Mouse (Mus musculus): ENCODE measurements at regions not wholly inside any gene's neighbourhood (a gene's known extent, or its start where the extent isn't known, plus 50 kb on each side); places are given as distances from the start of the nearest gene placed in this dataset.

- no peaks in the 10 kb centered on the region for H3K36me3 ChIP-seq (ENCODE audit: control insufficient read depth, insufficient read depth, low read length, poor library complexity, severe bottlenecking)
- no peaks in the 10 kb centered on the region for H3K27me3 ChIP-seq (ENCODE audit: control insufficient read depth, insufficient read depth, low read length, poor library complexity, severe bottlenecking)
- DNase-seq (ENCODE audit: low read depth, low spot score): no peak
These were observed 174.4 kb upstream of the Tmem161b start for GRCm38 (mm10) chr13:84047736-84048135.

- no peak for DNase-seq (ENCODE audit: low read depth, low spot score)
- Histone ChIP-seq H3K36me3 (ENCODE audit: control insufficient read depth, insufficient read depth, low read length, poor library complexity, severe bottlenecking) (no peaks in the 10 kb centered on the region), H3K27me3 (ENCODE audit: control insufficient read depth, insufficient read depth, low read length, poor library complexity, severe bottlenecking) (no peaks in the 10 kb centered on the region)
These were observed 169.9 kb upstream of the Tmem161b start for GRCm38 (mm10) chr13:84052221-84052620.

- H3K27me3 ChIP-seq (ENCODE audit: control insufficient read depth, insufficient read depth, low read length, poor library complexity, severe bottlenecking): no peaks in the 10 kb centered on the region
- no peak for DNase-seq (ENCODE audit: low read depth, low spot score)
- no peaks in the 10 kb centered on the region for H3K36me3 ChIP-seq (ENCODE audit: control insufficient read depth, insufficient read depth, low read length, poor library complexity, severe bottlenecking)
These were observed 167.1 kb upstream of the Tmem161b start for GRCm38 (mm10) chr13:84054956-84055355.

- DNase-seq (ENCODE audit: low read depth, low spot score): no peak
- no peaks in the 10 kb centered on the region for H3K27me3 ChIP-seq (ENCODE audit: control insufficient read depth, insufficient read depth, low read length, poor library complexity, severe bottlenecking)
These were observed 166.5 kb upstream of the Tmem161b start for GRCm38 (mm10) chr13:84055576-84055975.

GRCm38 (mm10) chr13:84056451-84056850 is 165.6 kb upstream of the Tmem161b start:
- no peak for DNase-seq (ENCODE audit: low read depth, low spot score)
- H3K36me3 ChIP-seq (ENCODE audit: control insufficient read depth, insufficient read depth, low read length, poor library complexity, severe bottlenecking): no peaks in the 10 kb centered on the region
- H3K27me3 ChIP-seq (ENCODE audit: control insufficient read depth, insufficient read depth, low read length, poor library complexity, severe bottlenecking): no peaks in the 10 kb centered on the region

More at GRCm38 (mm10) chr13:84055576-84055975, 166.5 kb upstream of the Tmem161b start:
- no peaks in the 10 kb centered on the region for H3K36me3 ChIP-seq (ENCODE audit: control insufficient read depth, insufficient read depth, low read length, poor library complexity, severe bottlenecking)

- H3K36me3 ChIP-seq (ENCODE audit: control insufficient read depth, insufficient read depth, low read length, poor library complexity, severe bottlenecking): no peaks in the 10 kb centered on the region
- H3K27me3 ChIP-seq (ENCODE audit: control insufficient read depth, insufficient read depth, low read length, poor library complexity, severe bottlenecking): no peaks in the 10 kb centered on the region
- no peak for DNase-seq (ENCODE audit: low read depth, low spot score)
These were observed 165.1 kb upstream of the Tmem161b start for GRCm38 (mm10) chr13:84056998-84057397.

GRCm38 (mm10) chr13:84057456-84057855 is 164.6 kb upstream of the Tmem161b start:
- Histone ChIP-seq H3K36me3 (ENCODE audit: control insufficient read depth, insufficient read depth, low read length, poor library complexity, severe bottlenecking) (no peaks in the 10 kb centered on the region), H3K27me3 (ENCODE audit: control insufficient read depth, insufficient read depth, low read length, poor library complexity, severe bottlenecking) (no peaks in the 10 kb centered on the region)
- no peak for DNase-seq (ENCODE audit: low read depth, low spot score)

- no peak for DNase-seq (ENCODE audit: low read depth, low spot score)
- no peaks in the 10 kb centered on the region for H3K27me3 ChIP-seq (ENCODE audit: control insufficient read depth, insufficient read depth, low read length, poor library complexity, severe bottlenecking)
- no peaks in the 10 kb centered on the region for H3K36me3 ChIP-seq (ENCODE audit: control insufficient read depth, insufficient read depth, low read length, poor library complexity, severe bottlenecking)
These were observed 163.8 kb upstream of the Tmem161b start for GRCm38 (mm10) chr13:84058251-84058650.

- no peaks in the 10 kb centered on the region for H3K27me3 ChIP-seq (ENCODE audit: control insufficient read depth, insufficient read depth, low read length, poor library complexity, severe bottlenecking)
- DNase-seq (ENCODE audit: low read depth, low spot score): no peak
- H3K36me3 ChIP-seq (ENCODE audit: control insufficient read depth, insufficient read depth, low read length, poor library complexity, severe bottlenecking): no peaks in the 10 kb centered on the region
These were observed 163.0 kb upstream of the Tmem161b start for GRCm38 (mm10) chr13:84059031-84059651.

- Histone ChIP-seq H3K27me3 (ENCODE audit: control insufficient read depth, insufficient read depth, low read length, poor library complexity, severe bottlenecking) (no peaks in the 10 kb centered on the region), H3K36me3 (ENCODE audit: control insufficient read depth, insufficient read depth, low read length, poor library complexity, severe bottlenecking) (no peaks in the 10 kb centered on the region)
- DNase-seq (ENCODE audit: low read depth, low spot score): no peak
These were observed 162.2 kb upstream of the Tmem161b start for GRCm38 (mm10) chr13:84059661-84060452.

GRCm38 (mm10) chr13:84060453-84060834 is 161.7 kb upstream of the Tmem161b start:
- no peak for DNase-seq (ENCODE audit: low read depth, low spot score)
- Histone ChIP-seq H3K36me3 (ENCODE audit: control insufficient read depth, insufficient read depth, low read length, poor library complexity, severe bottlenecking) (no peaks in the 10 kb centered on the region), H3K27me3 (ENCODE audit: control insufficient read depth, insufficient read depth, low read length, poor library complexity, severe bottlenecking) (no peaks in the 10 kb centered on the region)

- Histone ChIP-seq H3K27me3 (ENCODE audit: control insufficient read depth, insufficient read depth, low read length, poor library complexity, severe bottlenecking) (no peaks in the 10 kb centered on the region), H3K36me3 (ENCODE audit: control insufficient read depth, insufficient read depth, low read length, poor library complexity, severe bottlenecking) (no peaks in the 10 kb centered on the region)
- DNase-seq (ENCODE audit: low read depth, low spot score): no peak
These were observed 161.2 kb upstream of the Tmem161b start for GRCm38 (mm10) chr13:84060906-84061305.

GRCm38 (mm10) chr13:84061820-84062480 is 160.1 kb upstream of the Tmem161b start:
- no peaks in the 10 kb centered on the region for H3K27me3 ChIP-seq (ENCODE audit: control insufficient read depth, insufficient read depth, low read length, poor library complexity, severe bottlenecking)
- H3K36me3 ChIP-seq (ENCODE audit: control insufficient read depth, insufficient read depth, low read length, poor library complexity, severe bottlenecking): no peaks in the 10 kb centered on the region
- no peak for DNase-seq (ENCODE audit: low read depth, low spot score)

GRCm38 (mm10) chr13:84062616-84063015 is 159.5 kb upstream of the Tmem161b start:
- Histone ChIP-seq H3K36me3 (ENCODE audit: control insufficient read depth, insufficient read depth, low read length, poor library complexity, severe bottlenecking) (no peaks in the 10 kb centered on the region), H3K27me3 (ENCODE audit: control insufficient read depth, insufficient read depth, low read length, poor library complexity, severe bottlenecking) (no peaks in the 10 kb centered on the region)
- no peak for DNase-seq (ENCODE audit: low read depth, low spot score)

- no peak for DNase-seq (ENCODE audit: low read depth, low spot score)
- Histone ChIP-seq H3K36me3 (ENCODE audit: control insufficient read depth, insufficient read depth, low read length, poor library complexity, severe bottlenecking) (no peaks in the 10 kb centered on the region), H3K27me3 (ENCODE audit: control insufficient read depth, insufficient read depth, low read length, poor library complexity, severe bottlenecking) (no peaks in the 10 kb centered on the region)
These were observed 158.7 kb upstream of the Tmem161b start for GRCm38 (mm10) chr13:84063406-84063805.

Measured in splenic B cell, adult 2 months (primary cell).